Mouse (Mus musculus) limb, embryonic 11.5 days (tissue): ENCODE measurements around the gene Cpt1b. TPM values are rescaled to one million over a fixed set of nuclear protein-coding genes. Genes with fewer than 3 reads are reported as not detected.

Source experiments
- ATAC-seq: fragments of 200-750 bp; cut with Nextera tagmentation; 2 replicates; pipeline ENCODE4 v1.8.0; 2017; ENCODE audit warnings: low read depth; ENCODE audit not compliant: insufficient number of reproducible peaks, low FRiP score, low TSS enrichment
- DNase-seq: peaks from one replicate; pipeline ENCODE4 v3.0.0-alpha.2; 2015; ENCODE audit warnings: low spot score
- H3K27ac ChIP-seq: fragments of 300-500 bp; sonication (generic); replicated peaks from 2 replicates; pipeline ENCODE4 v1.5.1; 2014; ENCODE audit warnings: low read depth, mild to moderate bottlenecking, low read length
- H3K27me3 ChIP-seq: fragments of 300-500 bp; sonication (generic); 2 replicates; pipeline ENCODE4 v1.6.1; 2014; ENCODE audit warnings: mild to moderate bottlenecking, low read length, mixed read lengths; ENCODE audit not compliant: control insufficient read depth, insufficient read depth
- H3K36me3 ChIP-seq: fragments of 300-500 bp; sonication (generic); 2 replicates; pipeline ENCODE4 v1.6.1; 2014; ENCODE audit warnings: mild to moderate bottlenecking, low read length, moderate library complexity, mixed read lengths; ENCODE audit not compliant: control insufficient read depth, insufficient read depth
- H3K4me1 ChIP-seq: fragments of 300-500 bp; sonication (generic); 2 replicates; pipeline ENCODE4 v1.6.1; 2014; ENCODE audit warnings: low read length, mixed read lengths; ENCODE audit not compliant: control insufficient read depth, insufficient read depth
- H3K4me2 ChIP-seq: fragments of 300-500 bp; sonication (generic); 2 replicates; pipeline ENCODE4 v1.6.1; 2014; ENCODE audit warnings: low read depth, mild to moderate bottlenecking, moderate library complexity; ENCODE audit not compliant: severe bottlenecking
- H3K4me3 ChIP-seq: fragments of 300-500 bp; sonication (generic); 2 replicates; pipeline ENCODE4 v1.5.1; 2014; ENCODE audit warnings: low read depth, low read length
- H3K9ac ChIP-seq: fragments of 300-500 bp; sonication (generic); 2 replicates; pipeline ENCODE4 v1.6.1; 2014; ENCODE audit warnings: mild to moderate bottlenecking, low read length
- H3K9me3 ChIP-seq: fragments of 300-500 bp; sonication (generic); 2 replicates; pipeline ENCODE4 v1.6.1; 2016; ENCODE audit warnings: low read length; ENCODE audit not compliant: control insufficient read depth
- WGBS: fragments of 180-500 bp; shearing (Covaris S2); extraction: QIAGEN DNeasy Blood & Tissue Kit; methylation state at CpG from one replicate; pipeline ENCODE4 v1.1.7; 2014; 5-methylcytosine and 5-hydroxymethylcytosine counted together
- polyA plus RNA-seq: library from polyadenylated mRNA; unstranded; fragments of >200 nt; fragmentation: Nextera tagmentation; extraction: Ambion mirVana; gene quantifications from 2 replicates; pipeline ENCODE4 v1.2.1, GENCODE M21; 2014

Cpt1b gene
- polyA plus RNA-seq, 1 experiment from 2014 or later, result 1.2 TPM

DNA sequence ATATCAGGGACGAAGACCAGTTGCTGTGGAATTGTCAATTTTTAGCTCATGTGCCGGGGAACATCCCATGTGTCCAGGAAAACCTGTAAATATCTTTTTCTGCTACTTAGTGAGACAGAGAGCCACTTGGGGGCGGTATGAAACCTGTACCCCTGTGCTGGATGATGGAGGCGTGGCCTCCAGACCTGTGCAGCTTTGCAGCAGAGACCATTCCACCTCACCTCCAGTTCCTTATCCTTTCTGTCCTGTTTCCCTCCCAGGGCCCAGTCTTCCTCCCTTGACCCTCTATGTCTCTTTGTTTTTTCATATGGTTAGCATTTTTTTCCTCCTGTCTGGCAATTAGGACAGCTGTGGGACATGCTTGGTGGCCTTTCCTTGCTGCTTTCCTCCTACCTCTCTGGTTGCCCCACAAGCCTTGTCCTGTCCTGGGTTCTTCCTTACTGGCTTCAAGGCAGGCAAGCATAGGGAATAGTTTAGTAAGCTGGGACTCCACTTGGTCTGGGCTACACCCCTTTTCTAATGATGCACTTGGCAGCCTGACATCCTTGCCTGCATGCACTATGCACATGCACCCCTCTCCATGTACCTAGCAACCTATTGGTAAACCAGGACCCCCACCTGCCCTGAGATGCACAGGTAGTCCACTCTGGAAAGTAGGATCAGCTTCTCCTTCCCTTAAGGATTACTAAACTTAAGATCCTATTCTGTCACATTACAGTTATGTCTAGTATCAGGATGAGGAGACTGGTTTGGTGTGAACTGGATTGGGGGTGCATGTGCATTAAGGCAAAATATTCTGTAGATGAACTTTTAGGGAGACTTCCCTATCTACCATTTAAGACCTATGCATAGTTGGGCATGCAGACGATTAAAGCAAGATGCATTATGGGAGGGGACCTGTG is 37.9 kb upstream of the Cpt1b start:
- WGBS, result 57% methylated on average over 5 of the region's 5 CpGs
- ATAC-seq, result no peak

DNA sequence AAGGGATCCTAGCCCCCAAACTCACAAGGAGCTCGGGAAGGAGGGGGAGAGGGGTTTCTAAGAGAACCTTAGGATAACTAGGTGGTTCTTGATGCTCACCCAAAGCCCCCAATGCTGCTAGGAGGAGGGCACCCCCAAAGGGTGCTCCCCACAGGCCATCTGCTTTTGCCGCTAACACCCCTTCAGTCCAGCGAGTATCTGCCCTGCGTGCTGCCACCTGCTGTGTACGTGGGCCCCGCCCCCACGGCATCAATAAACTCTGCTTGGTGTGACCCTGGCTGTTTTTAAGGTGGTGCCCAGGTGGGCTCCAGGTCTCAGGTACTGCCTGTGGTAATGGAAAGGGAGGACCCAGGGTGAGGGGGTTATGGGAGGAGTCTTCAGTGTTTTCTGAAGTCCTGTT is 36.5 kb upstream of the Cpt1b start:
- DNase-seq, result no peak
- H3K36me3 ChIP-seq, result no peaks in the 10 kb centered on the region
- no peak overlapping the region for H3K27ac ChIP-seq
- no peak for ATAC-seq
- H3K4me2 ChIP-seq, result no peak overlapping the region
- no peak overlapping the region for H3K4me3 ChIP-seq
- no peaks in the 10 kb centered on the region for H3K27me3 ChIP-seq
- no peaks in the 10 kb centered on the region for H3K4me1 ChIP-seq
- H3K9me3 ChIP-seq, result no peaks in the 10 kb centered on the region
- WGBS, result 75% methylated on average over 7 of the region's 7 CpGs
- no peak overlapping the region for H3K9ac ChIP-seq

More for the DNA sequence above, 37.9 kb upstream of the Cpt1b start:
- Histone ChIP-seq H3K36me3 (no peaks in the 10 kb centered on the region), H3K4me3 (no peak overlapping the region), H3K9me3 (no peaks in the 10 kb centered on the region), H3K4me1 (no peaks in the 10 kb centered on the region), H3K9ac (no peak overlapping the region), H3K27me3 (no peaks in the 10 kb centered on the region), H3K4me2 (no peak overlapping the region), H3K27ac (no peak overlapping the region)
- DNase-seq, result no peak

DNA sequence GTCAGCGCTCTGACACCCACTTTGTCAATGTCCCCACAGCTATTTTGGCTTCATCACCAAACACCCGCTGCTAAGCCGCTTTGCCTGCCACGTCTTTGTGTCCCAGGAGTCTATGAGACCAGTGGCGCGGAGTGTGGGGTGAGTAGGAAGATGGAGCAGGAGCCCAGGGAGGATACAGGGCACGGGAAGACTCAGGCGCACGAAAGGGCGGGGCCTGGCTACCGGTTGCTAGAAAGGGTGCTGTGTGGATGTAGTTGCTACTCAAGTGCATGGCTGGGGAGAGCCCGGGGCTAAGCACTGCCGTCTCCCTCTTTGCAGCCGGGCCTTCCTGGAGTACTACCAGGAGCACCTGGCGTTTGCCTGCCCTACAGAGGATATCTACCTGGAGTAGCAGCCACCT is 35.7 kb upstream of the Cpt1b start:
- H3K36me3 ChIP-seq, result no peaks in the 10 kb centered on the region
- ATAC-seq, result no peak

DNA sequence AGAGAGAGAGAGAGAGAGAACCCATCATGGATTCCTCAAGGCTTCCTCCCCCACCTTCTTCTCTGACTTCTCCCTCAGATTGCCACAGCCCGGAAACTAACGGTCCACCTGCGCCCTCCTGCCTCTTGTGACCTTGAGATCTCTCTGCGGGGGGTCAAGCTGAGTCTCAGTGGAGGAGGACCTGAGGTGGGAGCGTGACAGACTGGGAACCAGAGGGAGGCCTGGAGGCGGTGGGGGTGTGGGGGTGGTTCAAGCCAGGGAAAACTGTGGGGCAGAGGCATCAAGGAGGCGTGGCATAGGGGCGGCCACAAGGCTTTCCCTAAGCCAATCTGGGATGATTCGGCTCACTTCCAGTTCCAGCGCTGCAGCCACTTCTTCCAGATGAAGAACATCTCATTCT is 34.6 kb upstream of the Cpt1b start:
- Histone ChIP-seq H3K4me2 (no peak overlapping the region), H3K36me3 (no peaks in the 10 kb centered on the region), H3K9me3 (no peaks in the 10 kb centered on the region), H3K9ac (no peak overlapping the region), H3K27me3 (0 out of 2 replicates have a peak, but pooled peaks cover under 1% of the 10 kb centered on the region), H3K4me1 (no peaks in the 10 kb centered on the region), H3K4me3 (no peak overlapping the region), H3K27ac (no peak overlapping the region)
- 68% methylated on average over 10 of the region's 10 CpGs for WGBS
- no peak for DNase-seq
- ATAC-seq, result no peak

More for the DNA sequence above, 35.7 kb upstream of the Cpt1b start:
- no peaks in the 10 kb centered on the region for H3K9me3 ChIP-seq
- DNase-seq, result no peak
- no peak overlapping the region for H3K9ac ChIP-seq
- H3K27ac ChIP-seq, result no peak overlapping the region
- WGBS, result 85% methylated on average over 15 of the region's 15 CpGs
- H3K4me3 ChIP-seq, result no peak overlapping the region
- no peaks in the 10 kb centered on the region for H3K27me3 ChIP-seq
- no peaks in the 10 kb centered on the region for H3K4me1 ChIP-seq
- H3K4me2 ChIP-seq, result no peak overlapping the region

DNA sequence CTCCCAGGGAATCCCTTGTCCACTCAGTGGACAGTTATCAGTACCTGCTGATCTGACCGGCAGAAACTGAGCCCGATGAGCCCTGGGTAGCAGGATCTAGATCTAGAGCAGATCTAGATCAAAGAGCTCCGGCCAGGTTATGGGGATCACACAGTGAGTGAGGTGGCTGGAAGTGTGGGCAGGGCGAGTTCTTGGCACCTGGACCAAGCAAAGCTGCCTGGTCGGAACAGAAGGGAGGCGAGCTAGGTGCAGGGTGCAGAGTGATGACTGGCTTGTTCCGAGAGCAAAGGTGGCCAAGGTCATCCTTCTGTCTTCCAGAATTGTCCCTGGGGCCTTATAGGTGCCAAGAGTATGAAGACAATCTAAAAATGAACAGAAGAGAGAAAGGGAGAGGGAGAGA is 34.2 kb upstream of the Cpt1b start:
- Histone ChIP-seq H3K9me3 (no peaks in the 10 kb centered on the region), H3K9ac (no peak overlapping the region), H3K4me1 (no peaks in the 10 kb centered on the region), H3K4me2 (no peak overlapping the region), H3K27me3 (0 out of 2 replicates have a peak, but pooled peaks cover 2% of the 10 kb centered on the region), H3K27ac (no peak overlapping the region), H3K4me3 (no peak overlapping the region), H3K36me3 (no peaks in the 10 kb centered on the region)
- WGBS, result 85% methylated on average over 7 of the region's 7 CpGs
- DNase-seq, result no peak
- ATAC-seq, result no peak

- no peak for DNase-seq
- H3K4me1 ChIP-seq, result no peaks in the 10 kb centered on the region
- no peak overlapping the region for H3K27ac ChIP-seq
- H3K4me2 ChIP-seq, result no peak overlapping the region
- WGBS, result 92% methylated on average over 15 of the region's 15 CpGs
- no peak overlapping the region for H3K4me3 ChIP-seq
- ATAC-seq, result no peak
- H3K27me3 ChIP-seq, result peaks cover 3% of the 10 kb centered on the region
- no peaks in the 10 kb centered on the region for H3K9me3 ChIP-seq
- H3K9ac ChIP-seq, result no peak overlapping the region
- no peaks in the 10 kb centered on the region for H3K36me3 ChIP-seq
Observed at GRCm38 (mm10) chr15:89458942-89459341, 33.3 kb upstream of the Cpt1b start.

DNA sequence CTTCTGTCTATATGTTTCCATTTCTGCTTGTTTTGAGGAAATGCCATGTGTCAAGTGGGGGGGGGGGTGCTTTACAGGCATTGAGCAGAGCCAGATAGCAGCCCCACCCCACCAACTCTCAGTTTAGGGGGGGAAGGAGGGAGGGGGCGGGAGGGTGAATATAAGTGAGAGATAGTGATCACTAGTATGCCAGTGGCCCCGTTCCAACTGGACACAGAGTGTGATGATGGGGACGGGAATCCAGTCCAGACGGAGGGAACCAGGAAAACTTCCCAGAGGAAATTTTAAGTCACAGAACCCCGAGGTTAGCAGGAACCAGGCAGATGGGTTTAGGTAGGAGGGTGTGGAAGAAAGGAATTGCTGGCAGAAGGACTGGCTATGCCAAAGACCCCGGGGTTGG is 30.0 kb upstream of the Cpt1b start:
- Histone ChIP-seq H3K4me3 (no peak overlapping the region), H3K9ac (no peak overlapping the region), H3K27ac (no peak overlapping the region), H3K4me1 (0 out of 2 replicates have a peak, but pooled peaks cover 4% of the 10 kb centered on the region), H3K36me3 (no peaks in the 10 kb centered on the region), H3K9me3 (no peaks in the 10 kb centered on the region), H3K4me2 (no peak overlapping the region), H3K27me3 (peaks cover 8% of the 10 kb centered on the region)
- ATAC-seq (no peak), DNase-seq (no peak)
- WGBS, result 78% methylated on average over 6 of the region's 6 CpGs

GRCm38 (mm10) chr15:89454857-89455256 is 29.2 kb upstream of the Cpt1b start:
- WGBS, result 33% methylated on average over 4 of the region's 6 CpGs
- Histone ChIP-seq H3K4me1 (0 out of 2 replicates have a peak, but pooled peaks cover 4% of the 10 kb centered on the region), H3K4me2 (no peak overlapping the region), H3K36me3 (no peaks in the 10 kb centered on the region), H3K27me3 (peaks cover 8% of the 10 kb centered on the region), H3K27ac (no peak overlapping the region), H3K9ac (no peak overlapping the region), H3K4me3 (no peak overlapping the region), H3K9me3 (no peaks in the 10 kb centered on the region)
- ATAC-seq (no peak), DNase-seq (no peak)
